Mouse (Mus musculus) bone marrow macrophage, adult 2 months (primary cell): ENCODE data around the gene Slc6a20a.
"Not testable (repeated sequence)": the region's sequence is repeated elsewhere in the genome, so short reads cannot be mapped to it uniquely, and the experiment has no call there.

Source experiments
- CTCF ChIP-seq: IDR thresholded peaks from 2 replicates; pipeline ENCODE4 v1.5.1; 2012; ENCODE audit warnings: low read depth, mild to moderate bottlenecking, low read length, moderate library complexity
- POLR2A ChIP-seq: IDR thresholded peaks from 2 replicates; pipeline ENCODE4 v1.6.1; 2012; ENCODE audit warnings: mild to moderate bottlenecking, low read depth, low read length, borderline replicate concordance

DNA sequence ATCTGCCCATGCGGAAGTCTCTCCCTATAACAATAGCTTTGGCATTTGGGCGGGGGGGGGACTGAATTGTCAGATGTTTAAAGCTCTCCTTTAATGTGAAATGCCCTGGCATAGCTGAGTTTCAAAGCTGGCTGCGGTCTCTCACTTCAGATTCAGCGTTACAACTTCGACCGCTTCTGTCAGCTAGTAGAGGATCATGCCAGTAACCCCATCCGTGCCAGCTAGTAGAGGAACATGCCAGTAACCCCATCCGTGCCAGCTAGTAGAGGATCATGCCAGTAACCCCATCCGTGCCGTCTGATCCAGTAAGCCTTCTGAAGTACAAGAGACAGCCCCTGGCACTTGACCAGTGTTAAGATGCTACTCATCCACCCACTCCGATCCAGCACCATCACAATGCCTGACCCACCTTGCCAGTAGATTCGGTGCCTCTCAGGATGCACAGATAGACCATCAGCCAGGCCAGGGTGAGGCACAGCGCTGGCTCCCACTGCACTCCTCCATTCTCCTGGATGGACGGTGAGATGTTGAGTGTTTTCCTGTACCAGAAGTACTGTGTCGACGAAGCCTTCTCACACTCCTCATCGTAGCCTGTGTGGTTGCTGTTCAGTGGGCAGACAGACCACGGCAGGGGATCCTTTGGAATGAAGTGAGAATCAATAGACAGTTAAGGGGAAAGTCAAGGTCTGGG lies 18.6 kb downstream of the Slc6a20a start:
- TF ChIP-seq CTCF, POLR2A: not testable (repeated sequence)
